Mouse (Mus musculus): ENCODE data around the gene Bcor. TPM values are rescaled to one million over a fixed set of nuclear protein-coding genes. Genes with fewer than 3 reads are reported as not detected.

The Bcor gene
- polyA plus RNA-seq, 1 experiment from 2014 or later, result 4.5 TPM

GRCm38 (mm10) chrX:12129828-12130809 lies 30.0 kb downstream of the Bcor start:
- ATAC-seq (ENCODE audit: low read depth), result no peak
- Histone ChIP-seq H3K9me3 (replicated peaks; ENCODE audit: control insufficient read depth, low read length) (no peaks in the 10 kb centered on the region), H3K4me3 (ENCODE audit: low read depth, low read length) (no peak overlapping the region), H3K4me1 (ENCODE audit: control insufficient read depth, low read depth, low read length) (no peaks in the 10 kb centered on the region), H3K9ac (ENCODE audit: low read depth, low read length) (no peak overlapping the region), H3K27ac (ENCODE audit: low read length) (no peak overlapping the region), H3K4me2 (ENCODE audit: low read depth, low read length) (no peak overlapping the region), H3K27me3 (ENCODE audit: control insufficient read depth, insufficient read depth, low read depth, low read length) (peaks cover 94% of the 10 kb centered on the region), H3K36me3 (ENCODE audit: control insufficient read depth, insufficient read depth) (no peaks in the 10 kb centered on the region)
- 18% methylated on average over 14 of the region's 14 CpGs for WGBS (ENCODE audit: insufficient replicate concordance)

GRCm38 (mm10) chrX:12129230-12129629 lies 30.9 kb downstream of the Bcor start:
- Histone ChIP-seq H3K4me3 (ENCODE audit: low read depth, low read length) (no peak overlapping the region), H3K36me3 (ENCODE audit: control insufficient read depth, insufficient read depth) (no peaks in the 10 kb centered on the region), H3K4me2 (ENCODE audit: low read depth, low read length) (peak overlapping the region; percentile 53; the same call in 1 of the 2 replicates), H3K27me3 (ENCODE audit: control insufficient read depth, insufficient read depth, low read depth, low read length) (peaks cover 86% of the 10 kb centered on the region), H3K4me1 (ENCODE audit: control insufficient read depth, low read depth, low read length) (no peaks in the 10 kb centered on the region), H3K9ac (ENCODE audit: low read depth, low read length) (no peak overlapping the region), H3K9me3 (replicated peaks; ENCODE audit: control insufficient read depth, low read length) (no peaks in the 10 kb centered on the region), H3K27ac (ENCODE audit: low read length) (no peak overlapping the region)
- whole genome bisulfite sequencing (ENCODE audit: insufficient replicate concordance), result 9% methylated on average over 24 of the region's 24 CpGs
- no peak for ATAC-seq (ENCODE audit: low read depth)

GRCm38 (mm10) chrX:12128165-12129083 lies 31.7 kb downstream of the Bcor start:
- ATAC-seq (ENCODE audit: low read depth), result 0 out of 2 replicates have a peak, but pooled peaks have one; percentile 26
- WGBS (ENCODE audit: insufficient replicate concordance), result 4% methylated on average over 51 of the region's 72 CpGs

GRCm38 (mm10) chrX:12127799-12128164 lies 32.4 kb downstream of the Bcor start:
- H3K4me3 ChIP-seq (ENCODE audit: low read depth, low read length), result peak overlapping the region; percentile 56
- no peaks in the 10 kb centered on the region for H3K9me3 ChIP-seq (replicated peaks; ENCODE audit: control insufficient read depth, low read length)
- H3K27ac ChIP-seq (ENCODE audit: low read length), result no peak overlapping the region
- no peak for ATAC-seq (ENCODE audit: low read depth)
- H3K36me3 ChIP-seq (ENCODE audit: control insufficient read depth, insufficient read depth), result no peaks in the 10 kb centered on the region
- WGBS (ENCODE audit: insufficient replicate concordance), result 3% methylated on average over 37 of the region's 37 CpGs
- no peaks in the 10 kb centered on the region; the same call in 1 of the 2 replicates for H3K4me1 ChIP-seq (ENCODE audit: control insufficient read depth, low read depth, low read length)
- H3K4me2 ChIP-seq (ENCODE audit: low read depth, low read length), result peak overlapping the region; percentile 53
- peak overlapping the region; percentile 39; the same call in 1 of the 2 replicates for H3K9ac ChIP-seq (ENCODE audit: low read depth, low read length)
- peaks cover 80% of the 10 kb centered on the region for H3K27me3 ChIP-seq (ENCODE audit: control insufficient read depth, insufficient read depth, low read depth, low read length)

More at GRCm38 (mm10) chrX:12128165-12129083, 31.7 kb downstream of the Bcor start:
- Histone ChIP-seq H3K36me3 (ENCODE audit: control insufficient read depth, insufficient read depth) (no peaks in the 10 kb centered on the region), H3K4me3 (ENCODE audit: low read depth, low read length) (peak overlapping the region; percentile 56), H3K4me1 (ENCODE audit: control insufficient read depth, low read depth, low read length) (no peaks in the 10 kb centered on the region; the same call in 1 of the 2 replicates), H3K4me2 (ENCODE audit: low read depth, low read length) (peak overlapping the region; percentile 53), H3K27ac (ENCODE audit: low read length) (no peak overlapping the region), H3K27me3 (ENCODE audit: control insufficient read depth, insufficient read depth, low read depth, low read length) (peaks cover 83% of the 10 kb centered on the region), H3K9ac (ENCODE audit: low read depth, low read length) (no peak overlapping the region), H3K9me3 (replicated peaks; ENCODE audit: control insufficient read depth, low read length) (no peaks in the 10 kb centered on the region)

GRCm38 (mm10) chrX:12127106-12127670 lies 33.0 kb downstream of the Bcor start:
- no peak for ATAC-seq (ENCODE audit: low read depth)
- H3K4me2 ChIP-seq (ENCODE audit: low read depth, low read length), result peak overlapping the region; percentile 53
- no peaks in the 10 kb centered on the region; the same call in 1 of the 2 replicates for H3K4me1 ChIP-seq (ENCODE audit: control insufficient read depth, low read depth, low read length)
- no peaks in the 10 kb centered on the region for H3K9me3 ChIP-seq (replicated peaks; ENCODE audit: control insufficient read depth, low read length)
- peaks cover 74% of the 10 kb centered on the region for H3K27me3 ChIP-seq (ENCODE audit: control insufficient read depth, insufficient read depth, low read depth, low read length)
- H3K27ac ChIP-seq (ENCODE audit: low read length), result no peak overlapping the region
- WGBS (ENCODE audit: insufficient replicate concordance), result 8% methylated on average over 24 of the region's 24 CpGs
- H3K9ac ChIP-seq (ENCODE audit: low read depth, low read length), result no peak overlapping the region
- peak overlapping the region; percentile 56 for H3K4me3 ChIP-seq (ENCODE audit: low read depth, low read length)
- H3K36me3 ChIP-seq (ENCODE audit: control insufficient read depth, insufficient read depth), result no peaks in the 10 kb centered on the region

GRCm38 (mm10) chrX:12126408-12127105 lies 33.6 kb downstream of the Bcor start:
- Histone ChIP-seq H3K4me1 (ENCODE audit: control insufficient read depth, low read depth, low read length) (no peaks in the 10 kb centered on the region; the same call in 1 of the 2 replicates), H3K36me3 (ENCODE audit: control insufficient read depth, insufficient read depth) (no peaks in the 10 kb centered on the region), H3K4me2 (ENCODE audit: low read depth, low read length) (0 out of 2 replicates have a peak overlapping the region, but pooled peaks have one; percentile 53), H3K4me3 (ENCODE audit: low read depth, low read length) (peak overlapping the region; percentile 56; the same call in 1 of the 2 replicates), H3K9me3 (replicated peaks; ENCODE audit: control insufficient read depth, low read length) (no peaks in the 10 kb centered on the region), H3K27ac (ENCODE audit: low read length) (no peak overlapping the region), H3K27me3 (ENCODE audit: control insufficient read depth, insufficient read depth, low read depth, low read length) (peaks cover 69% of the 10 kb centered on the region), H3K9ac (ENCODE audit: low read depth, low read length) (no peak overlapping the region)
- WGBS (ENCODE audit: insufficient replicate concordance), result 25% methylated on average over 22 of the region's 22 CpGs
- no peak for ATAC-seq (ENCODE audit: low read depth)

- Histone ChIP-seq H3K4me1 (ENCODE audit: control insufficient read depth, low read depth, low read length) (no peaks in the 10 kb centered on the region; the same call in none of the 2 replicates), H3K9me3 (replicated peaks; ENCODE audit: control insufficient read depth, low read length) (no peaks in the 10 kb centered on the region), H3K4me3 (ENCODE audit: low read depth, low read length) (no peak overlapping the region), H3K27me3 (ENCODE audit: control insufficient read depth, insufficient read depth, low read depth, low read length) (peaks cover 51% of the 10 kb centered on the region), H3K9ac (ENCODE audit: low read depth, low read length) (no peak overlapping the region), H3K27ac (ENCODE audit: low read length) (no peak overlapping the region), H3K36me3 (ENCODE audit: control insufficient read depth, insufficient read depth) (no peaks in the 10 kb centered on the region), H3K4me2 (ENCODE audit: low read depth, low read length) (no peak overlapping the region)
- WGBS (ENCODE audit: insufficient replicate concordance), result 26% methylated on average over 3 of the region's 3 CpGs
- ATAC-seq (ENCODE audit: low read depth), result no peak
Observed at GRCm38 (mm10) chrX:12124571-12124970, 35.6 kb downstream of the Bcor start.

GRCm38 (mm10) chrX:12123687-12124087 lies 36.5 kb downstream of the Bcor start:
- H3K9ac ChIP-seq (ENCODE audit: low read depth, low read length), result no peak overlapping the region
- peaks cover 42% of the 10 kb centered on the region for H3K27me3 ChIP-seq (ENCODE audit: control insufficient read depth, insufficient read depth, low read depth, low read length)
- no peak overlapping the region; the same call in 1 of the 2 replicates for H3K27ac ChIP-seq (ENCODE audit: low read length)
- H3K4me3 ChIP-seq (ENCODE audit: low read depth, low read length), result no peak overlapping the region
- H3K4me1 ChIP-seq (ENCODE audit: control insufficient read depth, low read depth, low read length), result peaks cover 3% of the 10 kb centered on the region
- H3K9me3 ChIP-seq (replicated peaks; ENCODE audit: control insufficient read depth, low read length), result no peaks in the 10 kb centered on the region
- 6% methylated on average over 6 of the region's 6 CpGs for WGBS (ENCODE audit: insufficient replicate concordance)
- no peak for ATAC-seq (ENCODE audit: low read depth)
- no peaks in the 10 kb centered on the region for H3K36me3 ChIP-seq (ENCODE audit: control insufficient read depth, insufficient read depth)
- no peak overlapping the region for H3K4me2 ChIP-seq (ENCODE audit: low read depth, low read length)
